Mouse (Mus musculus): Measurements from ENCODE around the gene Olfr67. TPM values are rescaled to one million over a fixed set of nuclear protein-coding genes. Genes with fewer than 3 reads are reported as not detected.
"Not testable (repeated sequence)": the region's sequence is repeated elsewhere in the genome, so short reads cannot be mapped to it uniquely, and the experiment has no call there.

Olfr67 gene
- not detected for total RNA-seq (2021)
- long read RNA-seq: 0 reads

DNA sequence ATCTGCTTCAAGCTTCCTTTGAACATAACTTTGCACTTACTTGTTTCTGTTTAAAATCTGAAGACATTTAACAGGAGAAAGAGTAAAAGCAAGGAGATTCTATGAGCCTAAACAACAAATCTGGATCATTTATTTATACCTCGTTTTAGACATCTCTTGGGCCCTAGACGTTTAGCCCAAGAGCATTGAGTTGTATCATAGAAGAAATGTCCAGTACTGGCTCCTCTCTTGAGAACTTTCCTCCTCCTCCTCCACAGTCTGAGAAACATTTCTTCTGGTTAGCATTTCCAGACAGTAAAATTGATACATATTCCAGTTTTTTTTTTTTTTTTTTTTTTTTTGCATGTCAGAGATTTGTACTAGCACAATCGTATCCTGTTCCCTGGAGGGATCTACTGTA, at the start of gene Olfr67:
TSS of gene Olfr67 (minus strand) at position 101 of the 400 bp plus-strand sequence.
- DNase-seq (ENCODE audit: low spot score in 2 of 2): no peak

DNA sequence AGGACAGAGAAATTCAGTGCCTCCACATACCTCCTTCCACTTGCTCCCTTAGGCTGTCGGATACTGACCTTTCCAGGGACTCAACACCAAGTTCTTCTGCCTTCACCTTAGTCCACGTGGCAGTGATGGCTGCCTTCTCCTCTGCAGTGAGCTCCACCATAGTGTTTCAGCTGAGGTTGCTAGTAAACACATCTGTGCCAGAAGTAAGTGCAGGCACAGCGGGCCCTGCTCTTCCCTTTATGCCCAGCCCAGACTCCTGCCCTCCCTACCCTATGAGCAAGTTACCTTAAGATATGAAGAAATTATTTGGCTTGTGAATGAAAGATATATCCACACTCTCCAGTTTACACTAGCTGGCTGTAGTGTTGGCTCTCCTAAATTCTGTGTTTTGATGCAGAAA, 48.6 kb upstream of the Olfr67 start, which contains the start of gene Hbb-bh2:
TSS of gene Hbb-bh2 (minus strand) at position 253 of the 400 bp plus-strand sequence.
- DNase-seq (ENCODE audit: low spot score in 2 of 2): no peak

DNA sequence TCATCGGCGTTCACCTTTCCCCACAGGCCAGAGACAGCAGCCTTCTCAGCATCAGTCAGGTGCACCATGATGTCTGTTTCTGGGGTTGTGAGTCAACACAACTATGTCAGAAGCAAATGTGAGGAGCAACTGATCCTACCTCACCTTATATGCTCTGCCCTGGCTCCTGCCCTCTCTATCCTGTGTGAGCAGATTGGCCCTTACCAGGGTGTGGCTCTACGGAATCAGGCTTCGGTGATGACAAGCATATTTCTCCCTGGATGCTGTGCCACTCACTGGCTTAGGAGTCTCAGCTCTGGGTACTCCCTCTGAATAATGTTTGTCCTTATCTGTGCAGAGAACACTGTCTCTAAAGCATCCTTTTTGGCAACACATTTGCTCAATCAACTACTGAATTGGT, 36.2 kb upstream of the Olfr67 start, which contains the start of gene Hbb-bs:
TSS of gene Hbb-bs (minus strand) at position 289 of the 400 bp plus-strand sequence.
- DNase-seq (ENCODE audit: low spot score in 2 of 2): no peak

DNA sequence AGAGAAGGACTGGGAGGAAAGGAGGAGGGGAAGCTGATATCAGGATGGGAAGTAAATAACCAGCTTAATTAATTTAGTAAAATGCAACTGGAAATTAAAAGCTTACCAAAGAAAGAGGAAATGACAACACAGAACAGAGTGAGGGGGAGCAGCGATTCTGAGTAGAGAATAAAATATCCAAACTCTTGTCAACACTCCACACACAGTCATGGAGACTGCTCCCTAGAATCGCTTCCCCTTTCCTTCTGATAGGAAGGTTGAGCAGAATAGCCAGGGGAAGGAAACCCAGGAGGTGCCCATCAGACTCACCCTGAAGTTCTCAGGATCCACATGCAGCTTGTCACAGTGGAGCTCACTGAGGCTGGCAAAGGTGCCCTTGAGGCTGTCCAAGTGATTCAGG, 35.5 kb upstream of the Olfr67 start:
- DNase-seq (ENCODE audit: low spot score in 2 of 2): not testable (repeated sequence)

DNA sequence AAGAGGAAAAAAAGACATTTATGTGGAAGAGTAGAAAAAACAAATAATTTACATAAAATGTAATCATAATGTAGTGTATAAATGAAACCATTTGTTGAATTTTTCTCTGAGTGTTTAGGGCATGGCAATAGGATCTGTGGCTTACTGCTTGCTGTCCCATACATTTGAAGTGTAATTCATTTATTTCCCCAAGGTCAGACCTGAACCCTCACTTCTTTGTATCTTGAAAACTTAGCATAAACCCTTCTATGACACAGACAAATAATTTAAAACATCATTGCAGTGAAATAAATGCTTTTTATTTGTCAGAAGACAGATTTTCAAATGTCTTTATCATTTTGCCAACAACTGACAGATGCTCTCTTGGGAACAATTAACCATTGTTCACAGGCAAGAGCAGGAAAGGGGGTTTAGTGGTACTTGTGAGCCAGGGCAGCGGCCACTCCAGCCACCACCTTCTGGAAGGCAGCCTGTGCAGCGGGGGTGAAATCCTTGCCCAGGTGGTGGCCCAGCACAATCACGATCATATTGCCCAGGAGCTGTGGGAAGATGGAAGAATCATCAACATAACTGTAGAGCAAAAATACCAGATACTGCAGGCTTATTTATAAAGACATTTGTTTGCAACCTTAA, 34.8 kb upstream of the Olfr67 start:
- DNase-seq (ENCODE audit: low spot score in 2 of 2): no peak

DNA sequence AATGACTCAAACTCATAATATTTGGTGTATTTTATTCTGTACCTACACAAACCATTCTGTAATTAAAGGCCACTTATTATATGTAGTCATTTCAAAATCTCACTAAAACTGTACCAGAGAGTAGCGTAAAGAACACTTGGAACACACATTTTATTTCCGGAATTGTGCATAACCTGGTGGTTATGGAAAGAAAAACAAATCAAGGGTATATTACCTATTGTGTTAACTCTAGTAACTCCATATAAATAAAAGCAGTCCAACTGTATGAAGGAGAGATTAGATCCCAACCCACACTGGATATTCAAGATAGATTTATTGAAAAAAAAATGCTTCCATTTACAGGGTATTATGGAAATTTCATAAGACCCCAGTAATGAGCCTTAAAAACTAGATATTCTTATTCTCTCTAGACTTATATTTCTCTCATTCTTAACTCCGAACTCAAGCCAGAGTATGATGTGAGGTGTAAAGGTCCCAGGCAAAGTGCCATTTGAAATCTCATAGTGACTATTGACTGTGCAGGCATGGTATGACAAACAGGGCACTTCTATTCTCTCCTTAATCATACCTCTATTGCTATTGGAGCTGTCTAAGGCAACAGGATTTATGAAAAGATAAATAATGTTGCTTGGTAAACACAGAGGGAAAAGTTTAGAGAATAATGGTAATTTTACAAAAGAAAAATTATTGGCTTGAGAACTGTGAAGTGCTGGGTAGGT, 34.1 kb upstream of the Olfr67 start:
- no peak for DNase-seq (ENCODE audit: low spot score in 2 of 2)

DNA sequence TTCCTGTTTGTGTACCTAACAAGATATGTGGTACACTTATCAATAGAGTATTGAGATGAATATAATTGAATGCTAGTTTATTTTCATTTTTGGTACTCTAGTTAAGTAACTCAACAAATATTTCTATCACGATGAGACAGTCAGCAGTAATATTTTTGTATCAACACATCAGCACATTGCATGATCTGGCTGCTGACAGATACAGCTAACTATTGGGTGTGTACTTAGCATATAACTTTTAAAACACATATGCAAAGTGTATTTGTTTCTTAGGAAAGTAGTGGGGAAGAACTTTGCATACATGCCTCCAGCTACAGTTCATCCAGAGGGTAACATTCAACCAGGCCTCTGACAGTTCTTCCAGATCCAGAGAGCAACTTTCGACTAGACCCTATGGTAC, 33.0 kb upstream of the Olfr67 start:
- no peak for DNase-seq (ENCODE audit: low spot score in 2 of 2)

DNA sequence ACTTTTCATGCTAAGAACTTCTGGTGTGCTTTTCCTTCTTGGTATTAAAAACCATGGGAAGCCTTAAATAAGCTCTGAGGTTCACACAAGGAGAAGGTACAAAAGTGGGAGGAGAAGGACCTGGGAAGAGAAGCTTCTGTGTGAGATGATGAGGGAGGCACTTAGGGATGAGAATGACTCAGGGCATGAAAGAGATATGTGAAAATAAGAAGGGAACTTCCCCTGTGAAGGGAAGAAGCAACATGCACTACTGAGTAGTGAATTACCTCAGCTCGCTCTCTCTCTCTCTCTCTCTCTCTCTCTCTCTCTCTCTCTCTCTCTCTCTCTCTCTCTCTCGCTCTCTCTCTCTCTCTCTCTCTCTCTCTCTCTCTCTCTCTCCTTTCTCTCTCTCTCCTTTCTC, 23.5 kb upstream of the Olfr67 start:
- not testable (repeated sequence) for DNase-seq (ENCODE audit: low spot score in 2 of 2)

DNA sequence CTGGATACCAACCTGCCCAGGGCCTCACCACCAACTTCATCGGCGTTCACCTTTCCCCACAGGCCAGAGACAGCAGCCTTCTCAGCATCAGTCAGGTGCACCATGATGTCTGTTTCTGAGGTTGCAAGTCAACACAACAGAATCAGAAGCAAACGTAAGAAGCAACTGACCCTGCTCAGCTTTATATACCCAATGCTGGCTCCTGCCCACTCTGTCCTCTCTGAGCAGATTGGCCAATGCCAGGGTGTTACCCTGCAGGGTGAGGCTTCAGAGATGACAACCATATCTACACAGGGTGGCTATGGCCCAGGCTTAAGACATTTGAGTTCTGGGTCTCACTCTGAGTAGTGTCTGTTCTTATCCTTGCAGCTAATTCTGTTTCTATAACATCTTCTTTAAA, 22.1 kb upstream of the Olfr67 start, which contains the start of gene Hbb-bt:
TSS of gene Hbb-bt (minus strand) at position 231 of the 400 bp plus-strand sequence.
- DNase-seq (ENCODE audit: low spot score in 2 of 2): no peak

DNA sequence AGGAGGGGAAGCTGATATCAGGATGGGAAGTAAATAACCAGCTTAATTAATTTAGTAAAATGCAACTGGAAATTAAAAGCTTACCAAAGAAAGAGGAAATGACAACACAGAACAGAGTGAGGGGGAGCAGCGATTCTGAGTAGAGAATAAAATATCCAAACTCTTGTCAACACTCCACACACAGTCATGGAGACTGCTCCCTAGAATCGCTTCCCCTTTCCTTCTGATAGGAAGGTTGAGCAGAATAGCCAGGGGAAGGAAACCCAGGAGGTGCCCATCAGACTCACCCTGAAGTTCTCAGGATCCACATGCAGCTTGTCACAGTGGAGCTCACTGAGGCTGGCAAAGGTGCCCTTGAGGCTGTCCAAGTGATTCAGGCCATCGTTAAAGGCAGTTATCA, 21.5 kb upstream of the Olfr67 start:
- DNase-seq (ENCODE audit: low spot score in 2 of 2): not testable (repeated sequence)

DNA sequence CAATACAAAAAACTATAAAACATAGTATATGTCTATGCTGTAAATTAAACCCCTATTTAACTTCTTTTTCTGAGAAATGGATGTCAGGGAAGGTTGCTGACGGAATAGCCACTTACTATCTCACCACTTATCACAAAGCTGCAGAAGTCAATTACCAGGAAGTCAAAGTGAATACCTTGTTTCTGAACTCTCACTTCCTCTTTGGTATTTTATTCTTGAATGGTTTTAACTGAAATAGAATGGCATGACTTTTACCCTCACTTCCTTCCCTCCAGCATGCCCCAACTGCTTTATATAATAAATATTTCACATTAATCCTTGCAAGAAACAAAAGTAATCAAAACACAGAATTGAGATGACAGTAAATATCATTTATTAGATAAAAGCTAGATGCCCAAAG, 20.6 kb upstream of the Olfr67 start:
- DNase-seq (ENCODE audit: low spot score in 2 of 2): no peak

DNA sequence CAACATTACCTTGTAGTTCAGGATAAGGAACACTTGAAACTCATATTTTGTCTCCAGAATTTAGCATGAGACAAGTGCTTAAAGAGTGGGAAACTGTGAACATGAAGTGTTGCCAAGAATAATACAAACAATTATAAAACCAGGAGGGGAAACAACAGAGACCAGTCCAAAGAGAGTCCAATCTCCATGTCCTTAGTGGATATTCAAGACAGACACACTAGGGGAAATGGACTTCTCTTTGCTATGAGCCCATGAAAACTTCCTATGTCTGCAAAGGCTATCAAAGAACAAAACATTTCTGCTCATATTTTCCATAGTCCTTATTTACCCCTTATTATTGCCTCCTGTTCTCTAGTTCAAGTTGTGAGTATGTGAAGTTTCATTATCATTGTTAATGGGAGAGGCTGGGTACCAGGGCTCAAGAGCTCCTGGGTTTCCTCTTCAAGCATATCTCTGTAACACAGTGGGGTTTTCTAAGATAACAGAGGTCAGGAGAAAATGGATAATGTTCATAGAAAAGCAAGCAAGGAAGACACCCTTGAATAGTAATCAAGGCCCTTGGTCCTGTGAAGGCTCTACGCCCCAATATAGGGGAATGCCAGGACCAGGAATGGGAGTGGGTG, 19.7 kb upstream of the Olfr67 start:
- DNase-seq (ENCODE audit: low spot score in 2 of 2): no peak

DNA sequence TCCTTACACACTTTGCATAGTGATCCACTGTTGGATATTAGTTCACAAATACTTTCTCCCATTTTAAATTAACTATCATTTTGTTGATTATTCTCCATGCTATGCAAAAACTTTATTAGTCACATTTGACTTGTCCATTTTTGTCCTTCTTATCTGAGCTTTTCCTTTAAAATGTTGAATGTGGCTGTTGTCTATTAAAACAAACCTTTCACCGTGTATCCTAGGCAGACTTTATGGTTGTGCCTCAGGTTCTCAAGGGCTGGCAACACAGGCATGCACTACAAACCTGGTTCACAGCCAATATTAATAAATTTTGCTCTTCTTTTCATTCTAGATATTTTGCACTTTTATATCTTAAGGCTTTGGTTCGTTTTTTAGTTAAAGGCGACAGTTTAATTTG, 19.1 kb upstream of the Olfr67 start:
- DNase-seq (ENCODE audit: low spot score in 2 of 2): no peak

DNA sequence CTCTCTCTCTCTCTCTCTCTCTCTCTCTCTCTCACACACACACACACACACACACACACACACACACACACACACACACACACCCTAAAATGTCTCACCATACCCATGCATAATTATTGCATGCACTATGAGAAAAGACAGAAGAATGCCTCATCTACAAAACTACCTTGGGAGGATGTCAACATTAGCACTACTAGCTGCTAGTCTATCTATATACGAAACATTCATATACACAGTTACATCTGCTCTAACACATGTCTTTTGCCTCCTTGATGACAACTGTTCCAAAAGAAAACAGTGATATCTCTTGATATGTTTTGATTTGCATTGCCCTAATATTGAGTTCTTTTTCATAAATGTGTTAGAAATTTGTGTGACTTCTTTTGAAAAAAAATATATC, 18.7 kb upstream of the Olfr67 start:
- DNase-seq (ENCODE audit: low spot score in 2 of 2): no peak

DNA sequence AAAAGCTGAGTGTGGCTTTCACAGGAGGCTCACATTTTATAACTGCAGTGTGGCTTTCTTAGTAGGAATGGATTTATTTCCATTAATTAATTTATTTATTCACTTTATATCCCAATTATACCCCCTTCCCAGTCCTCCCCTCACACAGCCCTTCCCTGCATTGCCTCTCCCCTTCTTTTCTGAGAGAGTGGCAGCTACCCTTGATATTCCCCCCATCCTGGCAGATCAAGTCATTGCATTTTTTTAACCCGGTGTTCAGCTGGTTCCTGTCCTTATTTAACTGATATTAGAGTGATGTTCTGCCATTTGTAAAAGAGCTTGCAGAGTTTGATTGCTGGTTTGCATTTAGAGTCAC, 18.2 kb upstream of the Olfr67 start:
- DNase-seq (ENCODE audit: low spot score in 2 of 2): no peak

DNA sequence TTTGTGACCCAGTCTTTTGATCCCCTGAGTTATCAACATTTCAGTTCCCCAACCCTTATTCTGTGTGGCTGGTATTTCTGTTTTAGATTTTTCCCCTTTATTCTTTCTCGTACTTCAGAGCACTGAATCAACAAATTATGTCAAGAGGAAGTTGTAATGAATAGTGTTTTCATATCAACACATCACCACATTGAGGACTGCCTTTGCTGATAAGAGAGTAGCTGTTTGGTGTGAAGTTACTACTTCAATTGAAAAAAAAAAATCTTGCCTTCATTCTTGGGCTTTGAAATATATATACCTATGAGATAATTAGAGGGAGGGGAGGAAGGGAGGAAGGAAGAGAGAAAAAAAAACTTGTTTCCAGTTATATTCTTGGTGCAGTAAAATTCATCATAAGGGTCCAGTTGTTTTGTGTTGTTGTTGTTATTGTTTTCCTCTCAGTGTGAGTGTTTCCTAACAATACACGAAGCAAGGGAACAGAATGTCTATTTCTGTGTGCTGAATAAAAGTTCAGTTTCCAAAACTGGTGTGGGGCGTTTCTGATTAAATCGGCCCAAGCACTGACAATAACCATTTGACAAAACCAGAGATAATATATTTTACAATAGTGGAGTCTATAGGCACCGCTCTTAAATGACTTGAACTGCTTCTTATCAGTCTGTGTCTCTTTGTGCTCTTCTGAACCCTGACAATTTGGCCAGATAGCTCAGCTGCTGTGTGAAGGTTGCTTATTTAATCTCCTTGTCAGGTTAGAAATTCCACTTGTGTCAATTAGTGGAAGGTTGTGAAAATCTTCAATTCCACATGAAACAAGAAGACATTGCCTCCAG, 17.6 kb upstream of the Olfr67 start:
- no peak for DNase-seq (ENCODE audit: low spot score in 2 of 2)

DNA sequence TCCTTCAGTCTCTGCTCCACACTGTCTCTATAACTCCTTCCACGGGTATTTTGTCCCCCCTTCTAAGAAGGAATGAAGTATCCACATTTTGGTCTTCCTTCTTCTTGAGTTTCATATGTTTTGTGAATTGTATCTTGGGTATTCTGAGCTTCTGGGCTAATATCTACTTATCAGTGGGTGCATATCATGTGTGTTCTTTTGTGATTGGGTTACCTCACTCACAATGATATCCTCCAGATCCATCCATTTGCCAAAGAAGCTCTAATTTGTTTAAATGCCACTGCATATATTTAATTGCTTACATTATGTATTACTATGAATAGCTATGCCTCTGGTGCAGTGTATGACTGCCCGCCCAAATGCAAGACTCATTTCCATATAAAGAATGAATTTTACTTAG, 16.5 kb upstream of the Olfr67 start:
- DNase-seq (ENCODE audit: low spot score in 2 of 2): not testable (repeated sequence)

DNA sequence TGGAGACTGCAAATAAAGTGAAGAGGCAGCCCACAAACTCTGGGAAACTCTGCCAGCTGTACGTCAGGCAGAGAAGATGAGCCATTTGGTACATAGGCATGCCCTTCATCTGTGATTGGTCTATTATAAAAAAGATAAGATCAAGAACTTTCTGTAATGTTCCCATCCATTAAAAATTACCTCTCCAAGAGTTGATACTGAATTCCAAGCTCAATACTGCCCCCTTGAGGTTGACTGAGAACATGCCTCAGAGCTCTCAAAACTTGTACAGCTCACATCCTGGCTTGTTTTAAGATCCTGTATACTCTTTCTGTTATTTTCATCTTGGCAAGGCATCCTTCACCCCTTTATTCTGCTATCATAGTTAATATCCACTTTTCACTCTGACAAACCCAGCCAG, 15.2 kb upstream of the Olfr67 start:
- DNase-seq (ENCODE audit: low spot score in 2 of 2): peak; percentile 4 to 20

DNA sequence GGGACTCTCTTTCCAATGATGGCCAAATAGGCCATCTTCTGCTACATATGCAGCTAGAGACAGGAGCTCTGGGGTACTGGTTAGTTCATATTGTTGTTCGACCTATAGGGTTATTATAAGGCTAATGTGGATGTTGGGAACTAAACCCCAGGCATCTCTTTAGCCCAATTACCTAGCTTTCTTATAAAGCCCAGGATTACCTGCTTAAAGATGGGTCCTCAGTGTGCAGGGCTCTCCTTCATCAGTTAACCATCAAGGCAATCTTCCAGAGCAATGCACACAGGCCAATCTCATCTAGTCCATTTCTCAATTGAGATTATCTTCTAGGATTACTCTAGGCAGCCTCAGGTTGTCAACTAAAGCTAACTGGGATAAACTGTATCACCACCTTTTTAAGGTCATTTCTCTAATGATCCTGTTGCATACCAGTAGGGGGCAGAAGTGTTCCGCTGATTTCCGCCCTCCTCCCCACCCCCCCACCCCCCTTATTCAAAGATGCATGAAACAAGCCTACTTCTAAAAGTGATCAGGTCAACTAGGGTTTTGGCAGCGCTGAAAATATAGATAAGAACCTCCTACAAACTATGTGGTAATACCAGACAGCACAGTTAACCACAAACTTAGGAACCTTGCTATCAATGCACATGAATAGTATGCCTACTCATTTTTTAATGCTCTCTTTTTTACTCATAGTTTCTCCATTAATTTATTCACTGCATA, 1.2 kb upstream of the Olfr67 start:
- no peak for DNase-seq (ENCODE audit: low spot score in 2 of 2)

DNA sequence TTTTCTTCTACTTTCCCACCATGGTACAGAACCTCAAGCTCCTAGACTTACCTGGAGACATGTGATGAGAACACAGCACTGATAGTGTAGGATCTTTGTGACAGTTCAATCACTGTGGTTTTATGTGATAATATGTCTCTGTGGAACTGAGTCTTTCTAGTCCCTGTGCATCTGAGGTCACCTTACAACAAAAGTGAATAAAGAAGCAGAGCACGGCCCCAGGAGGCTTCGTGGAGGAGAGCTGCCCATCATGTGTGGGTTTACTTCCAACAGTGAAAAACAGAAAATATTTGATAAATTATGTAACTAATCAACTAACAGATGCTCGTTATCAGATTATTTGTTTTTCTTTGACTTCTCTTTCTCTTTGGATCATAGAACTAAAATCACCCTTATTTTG, 12.0 kb downstream of the Olfr67 start, which contains the start of gene Olfr68:
TSS of gene Olfr68 (minus strand) at position 101 of the 400 bp plus-strand sequence.
- DNase-seq (ENCODE audit: low spot score in 2 of 2): no peak

DNA sequence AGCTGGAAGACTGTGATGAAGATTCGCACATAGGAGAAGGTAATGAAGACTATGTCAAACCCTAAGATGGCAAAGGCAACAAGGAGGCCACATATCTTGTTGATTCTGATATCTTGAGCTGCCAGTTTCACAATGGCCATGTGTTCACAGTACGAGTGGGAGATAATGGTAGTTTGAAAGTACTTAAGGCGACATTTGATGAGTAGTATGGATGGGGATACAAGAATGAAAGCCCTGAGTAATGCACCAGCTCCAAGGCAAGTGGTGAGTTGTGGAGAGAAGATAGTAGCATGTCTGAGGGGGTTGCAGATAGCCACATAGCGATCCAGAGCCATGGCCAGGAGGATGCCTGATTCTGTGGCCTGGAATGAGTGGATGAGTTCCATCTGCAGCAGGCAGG, 14.0 kb downstream of the Olfr67 start:
- not testable (repeated sequence) for DNase-seq (ENCODE audit: low spot score in 2 of 2)
